Mouse (Mus musculus) olfactory bulb, adult 2 months (tissue): ENCODE measurements around the gene Cfc1.

Source experiments
- CTCF ChIP-seq: fragments of 200-500 bp; IDR thresholded peaks from 2 replicates; pipeline ENCODE4 v1.5.1; 2012; ENCODE audit warnings: low read depth, mild to moderate bottlenecking, low read length, moderate library complexity; ENCODE audit not compliant: insufficient read depth
- POLR2A ChIP-seq: fragments of 200-500 bp; IDR thresholded peaks from 2 replicates; pipeline ENCODE4 v1.6.1; 2012; ENCODE audit warnings: mild to moderate bottlenecking, low read depth, low read length, moderate library complexity; ENCODE audit not compliant: insufficient read depth

DNA sequence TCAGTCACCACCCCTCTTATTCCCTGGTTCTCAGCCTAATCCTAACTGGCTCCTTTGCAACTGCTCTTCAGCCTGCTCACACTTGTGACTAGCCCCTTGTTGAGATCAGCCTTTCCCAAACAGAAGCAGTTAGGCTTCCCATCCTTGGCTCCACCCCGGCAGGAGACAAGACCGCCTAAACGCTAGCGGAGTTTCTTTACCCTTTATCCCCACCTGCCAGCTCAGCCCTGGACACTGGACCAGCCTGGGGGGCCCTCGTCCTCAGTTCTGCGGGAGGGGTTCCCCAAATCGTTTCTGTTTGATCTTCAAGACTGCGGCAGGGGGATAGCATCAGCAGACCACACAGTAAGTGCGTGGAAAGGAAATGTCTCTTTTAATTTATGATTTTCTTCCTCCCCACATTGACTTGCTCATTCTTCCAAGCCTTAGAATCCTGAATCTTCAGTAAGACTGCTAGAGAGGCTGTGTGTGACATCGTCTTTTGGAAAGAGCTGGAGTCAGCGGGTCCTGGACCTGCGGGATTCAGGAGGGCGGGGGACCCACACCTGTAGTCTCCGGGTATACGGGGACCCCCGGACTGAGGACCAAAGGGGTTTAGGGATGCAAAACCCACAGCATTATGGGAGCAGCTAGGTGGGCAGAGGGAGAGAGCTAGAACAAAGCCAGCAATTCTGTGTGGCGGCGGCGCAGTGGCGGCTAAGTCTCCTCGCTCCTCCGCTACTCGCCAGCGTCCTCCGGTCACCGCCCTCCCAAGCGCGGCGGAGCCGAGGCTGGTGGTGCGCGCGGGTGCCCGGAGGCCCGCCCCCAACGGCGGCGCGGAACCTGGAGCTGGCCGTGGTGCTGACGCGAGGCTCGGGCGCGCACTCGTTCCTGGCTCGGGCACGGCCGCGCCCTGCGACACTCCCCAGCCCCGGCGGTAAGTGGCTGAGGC, 43.7 kb downstream of the Cfc1 start, which contains the start of gene Amer3:
- TF ChIP-seq CTCF (no peak), POLR2A (no peak; the same call in 1 of the 2 replicates)
